9 mouse cellular contexts compared by ENCODE assay signal in the genomic region with DNA sequence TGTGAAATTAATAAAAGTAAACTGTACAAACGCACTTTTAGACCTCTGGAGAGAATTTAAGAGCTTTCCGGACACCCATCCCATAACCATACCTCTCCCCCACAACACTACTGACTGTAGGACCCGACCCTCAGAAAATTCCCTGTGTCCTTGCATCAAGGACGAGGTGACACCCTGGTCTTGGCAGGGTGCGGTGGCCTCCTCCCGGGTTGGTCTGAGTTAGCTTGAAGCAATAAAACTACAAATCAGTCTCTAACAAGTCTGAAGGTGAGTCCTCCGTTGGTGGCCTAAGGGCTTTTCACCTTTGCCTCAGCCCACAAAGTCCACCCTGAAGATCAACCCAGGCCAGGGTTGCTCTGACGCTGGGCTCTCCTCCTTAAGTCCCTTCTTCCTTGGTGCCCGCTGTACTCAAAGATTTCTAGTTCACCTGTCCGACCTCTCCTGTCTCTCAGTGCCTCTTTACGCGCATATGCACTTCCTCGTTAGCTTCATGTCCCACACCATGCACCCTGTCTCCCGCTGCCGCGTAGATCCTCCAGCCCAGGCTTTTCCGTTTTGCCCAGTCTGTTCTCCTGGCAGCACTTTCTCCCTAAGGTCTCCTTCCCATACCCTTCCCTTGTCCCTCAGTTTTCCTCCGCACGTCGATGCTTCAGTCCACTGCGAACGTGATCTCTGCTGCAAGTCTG. TPM values are rescaled to one million over a fixed set of nuclear protein-coding genes. Genes with fewer than 3 reads are reported as not detected.
DNase-seq lines count a peak whose midpoint lies in the region; ATAC-seq and TF ChIP-seq lines count a peak whose summit lies in the region.
"Had no signal": no experiment of that assay in that cellular context is flagged by ENCODE, and none has a peak within 500 bp of the region (broad histone marks: within the 10 kb centered on the region; RNA-seq: fewer than 3 reads in every experiment).

No protein-coding gene starts in this region.

- peak overlapping the region; percentile 93 for H3K4me3 ChIP-seq in ES-Bruce4 (ENCODE audit: low read depth, low read length)
- peak overlapping the region; percentile 90 for H3K4me3 ChIP-seq in midbrain, postnatal 0 days (ENCODE audit: low read depth, low read length)

- TF ChIP-seq CTCF in ES-Bruce4 (IDR thresholded peaks at IDR 0.05; ENCODE audit: low read depth, low read length), result no peak
- no peak for TF ChIP-seq CTCF in midbrain, postnatal 0 days (IDR thresholded peaks at IDR 0.05)

- peak; percentile 55 for DNase-seq in adrenal gland, postnatal 14 days
- DNase-seq in adrenal gland, adult 8-10 months, result no peak
- DNase-seq in kidney, postnatal 25 days, result peak; percentile 40 to 70
- DNase-seq in midbrain, postnatal 0 days (ENCODE audit: low spot score), result no peak
- no peak for DNase-seq in cerebellum, adult 11-12 months
- DNase-seq in cerebellum, adult 11 months, result no peak

- no peaks in the 10 kb centered on the region for H3K36me3 ChIP-seq in ES-Bruce4 (ENCODE audit: control insufficient read depth, insufficient read depth, low read length, poor library complexity, severe bottlenecking)
- H3K36me3 ChIP-seq in midbrain, postnatal 0 days (ENCODE audit: insufficient read depth, low read length), result no peaks in the 10 kb centered on the region

- peak; percentile 23 for ATAC-seq in granulocyte monocyte progenitor cell, adult 5-6 weeks (replicated peaks; ENCODE audit: poor library complexity, severe bottlenecking)
- ATAC-seq in midbrain, postnatal 0 days (ENCODE audit: low FRiP score), result no peak

- H3K9ac ChIP-seq in ES-Bruce4 (ENCODE audit: low read depth, poor library complexity, severe bottlenecking), result peak overlapping the region; percentile 55
- peak overlapping the region; percentile 44; the same call in 1 of the 2 replicates for H3K9ac ChIP-seq in midbrain, postnatal 0 days (replicated peaks; ENCODE audit: low read length, poor library complexity, severe bottlenecking)

- 18% methylated on average over 22 of the region's 22 CpGs for WGBS in midbrain, postnatal 0 days

- H3K27me3 ChIP-seq in ES-Bruce4 (ENCODE audit: control insufficient read depth, insufficient read depth, low read length, poor library complexity, severe bottlenecking), result no peaks in the 10 kb centered on the region; the same call in 1 of the 2 replicates
- no peaks in the 10 kb centered on the region for H3K27me3 ChIP-seq in midbrain, postnatal 0 days (ENCODE audit: insufficient read depth, low read length)

- TF ChIP-seq POLR2A in ES-Bruce4 (IDR thresholded peaks at IDR 0.05; ENCODE audit: insufficient read depth, low read length), result no peak

- no peaks in the 10 kb centered on the region for H3K4me1 ChIP-seq in ES-Bruce4 (ENCODE audit: control insufficient read depth, insufficient read depth, low read length)
- H3K4me1 ChIP-seq in midbrain, postnatal 0 days (ENCODE audit: insufficient read depth, low read length), result peaks cover 4% of the 10 kb centered on the region; the same call in 1 of the 2 replicates

- no peak overlapping the region for H3K27ac ChIP-seq in ES-Bruce4 (ENCODE audit: insufficient read depth, low read length)
- no peak overlapping the region for H3K27ac ChIP-seq in midbrain, postnatal 0 days (ENCODE audit: low read depth, low read length)

- peak overlapping the region; percentile 99 for H3K4me2 ChIP-seq in midbrain, postnatal 0 days (ENCODE audit: low read depth, low read length, poor library complexity, severe bottlenecking)

- no peak for TF ChIP-seq EP300 in ES-Bruce4 (IDR thresholded peaks at IDR 0.05; ENCODE audit: insufficient read depth, low read depth, low read length)

- no peaks in the 10 kb centered on the region for H3K9me3 ChIP-seq in ES-Bruce4 (replicated peaks; ENCODE audit: control insufficient read depth, insufficient read depth, low read length, poor library complexity, severe bottlenecking)
- no peaks in the 10 kb centered on the region for H3K9me3 ChIP-seq in midbrain, postnatal 0 days (ENCODE audit: low read length)

RNA-seq across cellular contexts. Expression of a gene that starts 1.0 kb away (rescaled TPM):
- 47.2 and 48.8 TPM in 2 replicates for total RNA-seq in adrenal gland, postnatal 14 days (2021)
- total RNA-seq in adrenal gland, adult 8-10 months (2022), result 10 to 100 TPM; 51.1 to 63.4 (median 59.3) TPM
- 15.2 and 19.8 TPM in 2 replicates for polyA plus RNA-seq in ES-Bruce4 (2011; ENCODE audit: insufficient read depth, insufficient read length, low read depth, missing spikeins)
- total RNA-seq in granulocyte monocyte progenitor cell, adult 5-6 weeks (2014; fragmentation: Nextera tagmentation), result 9.7 and 14.0 TPM in 2 replicates
- 13.3 and 21.9 TPM in 2 replicates for total RNA-seq in granulocyte monocyte progenitor cell, adult 5-6 weeks (2017)
- total RNA-seq in midbrain, postnatal 0 days (2014; rRNA removed), result 35.1 and 40.1 TPM in 2 replicates
- 9.4 and 11.6 TPM in 2 replicates for polyA plus RNA-seq in midbrain, postnatal 0 days (2015; fragmentation: Nextera tagmentation; extraction: Ambion mirVana)

RNA-seq across cellular contexts. Expression of a gene that starts 32.2 kb away (rescaled TPM):
- 12.0 and 14.7 TPM in 2 replicates for total RNA-seq in adrenal gland, postnatal 14 days (2021)
- total RNA-seq in adrenal gland, adult 8-10 months (2022), result 10 to 100 TPM; 10.5 to 28.1 (median 17.4) TPM
- polyA plus RNA-seq in ES-Bruce4 (2011; ENCODE audit: insufficient read depth, insufficient read length, low read depth, missing spikeins), result 3.7 and 7.0 TPM in 2 replicates
- not detected in 2 replicates for total RNA-seq in granulocyte monocyte progenitor cell, adult 5-6 weeks (2014; fragmentation: Nextera tagmentation)
- not detected in 2 replicates for total RNA-seq in granulocyte monocyte progenitor cell, adult 5-6 weeks (2017)
- total RNA-seq in midbrain, postnatal 0 days (2014; rRNA removed), result not detected in 2 replicates
- not detected in 2 replicates for polyA plus RNA-seq in midbrain, postnatal 0 days (2015; fragmentation: Nextera tagmentation; extraction: Ambion mirVana)
- total RNA-seq: heart, postnatal 14 days had no signal

Comparison
In these comparisons a context has a peak if more than half of its experiments do, and no peak if none do; other contexts are left out.
1. DNase-seq: peak in adrenal gland, postnatal 14 days (single experiment) and kidney, postnatal 25 days (2 of 2); none in adrenal gland, adult 8-10 months (single experiment), midbrain, postnatal 0 days (single experiment), cerebellum, adult 11-12 months (single experiment) and cerebellum, adult 11 months (single experiment).
2. RNA of a gene that starts 32.2 kb away (total RNA-seq): 10.5 to 28.1 TPM in adrenal gland, adult 8-10 months and 12.0 to 14.7 TPM in adrenal gland, postnatal 14 days; not detected in granulocyte monocyte progenitor cell, adult 5-6 weeks and not detected in midbrain, postnatal 0 days; every median in the first group is over 10 times any median in the second.